Mouse (Mus musculus): ENCODE measurements around the gene Gm49661.
A peak's percentile ranks its signal among the peaks of the same experiment; 100 is the strongest.

Gene Gm49661

GRCm38 (mm10) chr8:84982499-84983011 is 13.3 kb upstream of the Gm49661 start:
- no peak for DNase-seq

GRCm38 (mm10) chr8:84981644-84982498 is 12.6 kb upstream of the Gm49661 start:
- peak in 1 of 2 experiments; percentile 32 for DNase-seq

GRCm38 (mm10) chr8:84980622-84981358 is 11.6 kb upstream of the Gm49661 start:
- DNase-seq, result peak; percentile 70 to 79

GRCm38 (mm10) chr8:84979599-84980421 is 10.6 kb upstream of the Gm49661 start:
- DNase-seq, result peak; percentile 90

- DNase-seq, result peak; percentile 83 to 86
Measured at GRCm38 (mm10) chr8:84978248-84978940, 9.2 kb upstream of the Gm49661 start, which contains the start of gene Junb. Gene Junb (minus strand): TSS chr8:84978718.

GRCm38 (mm10) chr8:84977435-84978247 is 8.4 kb upstream of the Gm49661 start:
- DNase-seq, result peak; percentile 54 to 68

- DNase-seq, result no peak
Measured at GRCm38 (mm10) chr8:84976763-84977434, 7.7 kb upstream of the Gm49661 start.

GRCm38 (mm10) chr8:84976031-84976762 is 7.0 kb upstream of the Gm49661 start:
- DNase-seq, result peak; percentile 94 to 97

GRCm38 (mm10) chr8:84975434-84975833 is 6.2 kb upstream of the Gm49661 start:
- peak; percentile 72 to 82 for DNase-seq

- DNase-seq, result no peak
Measured at GRCm38 (mm10) chr8:84974543-84975142, 5.4 kb upstream of the Gm49661 start.

- peak; percentile 64 to 76 for DNase-seq
Measured at GRCm38 (mm10) chr8:84973803-84974542, 4.7 kb upstream of the Gm49661 start.

GRCm38 (mm10) chr8:84973079-84973478 is 3.8 kb upstream of the Gm49661 start:
- DNase-seq, result no peak

GRCm38 (mm10) chr8:84970913-84971312 is 1.7 kb upstream of the Gm49661 start:
- DNase-seq, result no peak

GRCm38 (mm10) chr8:84970135-84970790 is 1.0 kb upstream of the Gm49661 start:
- no peak for DNase-seq

GRCm38 (mm10) chr8:84968650-84969049 is 583 bp downstream of the Gm49661 start:
- no peak for DNase-seq

- DNase-seq, result no peak
Measured at GRCm38 (mm10) chr8:84967532-84968304, 1.5 kb downstream of the Gm49661 start.

- no peak for DNase-seq
Measured at GRCm38 (mm10) chr8:84966603-84967002, 2.6 kb downstream of the Gm49661 start.
